Mouse (Mus musculus) neural tube, embryonic 14.5 days (tissue): ENCODE results near the gene Apol7e. TPM values are rescaled to one million over a fixed set of nuclear protein-coding genes. Genes with fewer than 3 reads are reported as not detected.
"Not testable (repeated sequence)": the region's sequence is repeated elsewhere in the genome, so short reads cannot be mapped to it uniquely, and the experiment has no call there.

Source experiments
- ATAC-seq: fragments of 200-750 bp; cut with Nextera tagmentation; 2 replicates; pipeline ENCODE4 v1.8.0; 2017; ENCODE audit warnings: low read depth, mild to moderate bottlenecking, moderate TSS enrichment, moderate library complexity
- H3K27ac ChIP-seq: fragments of 300-500 bp; sonication (generic); 2 replicates; pipeline ENCODE4 v1.5.1; 2014; ENCODE audit warnings: low read depth, mild to moderate bottlenecking, control low read depth, low read length, moderate library complexity, mixed read lengths
- H3K27me3 ChIP-seq: fragments of 300-500 bp; sonication (generic); 2 replicates; pipeline ENCODE4 v1.6.1; 2014; ENCODE audit warnings: low read length; ENCODE audit not compliant: control insufficient read depth, insufficient read depth
- H3K36me3 ChIP-seq: fragments of 300-500 bp; sonication (generic); 2 replicates; pipeline ENCODE4 v1.6.1; 2014; ENCODE audit warnings: low read length, mixed read lengths; ENCODE audit not compliant: control insufficient read depth, insufficient read depth
- H3K4me1 ChIP-seq: fragments of 300-500 bp; sonication (generic); 2 replicates; pipeline ENCODE4 v1.6.1; 2014; ENCODE audit warnings: low read length; ENCODE audit not compliant: control insufficient read depth, insufficient read depth
- H3K4me2 ChIP-seq: fragments of 300-500 bp; sonication (generic); 2 replicates; pipeline ENCODE4 v1.6.1; 2014; ENCODE audit warnings: mild to moderate bottlenecking, low read depth, low read length, control low read depth
- H3K4me3 ChIP-seq: fragments of 300-500 bp; sonication (generic); 2 replicates; pipeline ENCODE4 v1.5.1; 2014; ENCODE audit warnings: low read depth, low read length, control low read depth, mixed read lengths
- H3K9ac ChIP-seq: fragments of 300-500 bp; sonication (generic); replicated peaks from 2 replicates; pipeline ENCODE4 v1.6.1; 2014; ENCODE audit warnings: low read depth, mild to moderate bottlenecking, control low read depth, low read length, mixed read lengths
- H3K9me3 ChIP-seq: fragments of 300-500 bp; sonication (generic); 2 replicates; pipeline ENCODE4 v1.6.1; 2016; ENCODE audit warnings: low read length; ENCODE audit not compliant: control insufficient read depth
- WGBS: fragments of 180-500 bp; shearing (Covaris S2); extraction: QIAGEN DNeasy Blood & Tissue Kit; methylation state at CpG from one replicate; pipeline ENCODE4 v1.1.7; 2014; 5-methylcytosine and 5-hydroxymethylcytosine counted together
- polyA plus RNA-seq: library from polyadenylated mRNA; unstranded; fragments of >200 nt; fragmentation: Nextera tagmentation; extraction: Ambion mirVana; gene quantifications from 2 replicates; pipeline ENCODE4 v1.2.1, GENCODE M21; 2014

Apol7e gene
- not detected in 2 replicates for polyA plus RNA-seq

- not testable (repeated sequence) for H3K9ac ChIP-seq, H3K36me3 ChIP-seq, H3K27me3 ChIP-seq, H3K4me2 ChIP-seq, H3K27ac ChIP-seq, H3K4me3 ChIP-seq, H3K4me1 ChIP-seq, ATAC-seq, H3K9me3 ChIP-seq
- 83% methylated on average over 4 of the region's 4 CpGs for WGBS
Observed at GRCm38 (mm10) chr15:77698656-77699055, at the start of gene Apol7e. Gene Apol7e (plus strand): TSS chr15:77698857.

GRCm38 (mm10) chr15:77651143-77651542 lies 47.5 kb upstream of the Apol7e start:
- H3K9ac ChIP-seq, H3K4me2 ChIP-seq, H3K27me3 ChIP-seq, H3K9me3 ChIP-seq, ATAC-seq, H3K27ac ChIP-seq, H3K36me3 ChIP-seq, H3K4me1 ChIP-seq, H3K4me3 ChIP-seq: not testable (repeated sequence)

GRCm38 (mm10) chr15:77659773-77660172 lies 38.9 kb upstream of the Apol7e start:
- not testable (repeated sequence) for H3K4me2 ChIP-seq, H3K36me3 ChIP-seq, H3K4me3 ChIP-seq, H3K9ac ChIP-seq, H3K27ac ChIP-seq, H3K27me3 ChIP-seq, H3K9me3 ChIP-seq, H3K4me1 ChIP-seq, ATAC-seq
- 79% methylated on average over 1 of the region's 1 CpGs for WGBS

- not testable (repeated sequence) for H3K4me3 ChIP-seq, H3K4me1 ChIP-seq, H3K36me3 ChIP-seq, H3K27ac ChIP-seq, H3K4me2 ChIP-seq, H3K9ac ChIP-seq, H3K9me3 ChIP-seq, ATAC-seq, H3K27me3 ChIP-seq
- 25% methylated on average over 2 of the region's 2 CpGs for WGBS
Observed at GRCm38 (mm10) chr15:77661841-77662240, 36.8 kb upstream of the Apol7e start.

GRCm38 (mm10) chr15:77674081-77674480 lies 24.6 kb upstream of the Apol7e start:
- not testable (repeated sequence) for H3K27ac ChIP-seq, H3K4me2 ChIP-seq, H3K4me3 ChIP-seq, H3K4me1 ChIP-seq, H3K9me3 ChIP-seq, H3K9ac ChIP-seq, H3K27me3 ChIP-seq, H3K36me3 ChIP-seq, ATAC-seq
- 71% methylated on average over 1 of the region's 1 CpGs for WGBS

GRCm38 (mm10) chr15:77683944-77684343 lies 14.7 kb upstream of the Apol7e start:
- not testable (repeated sequence) for H3K4me3 ChIP-seq, H3K27ac ChIP-seq, ATAC-seq, H3K27me3 ChIP-seq, H3K36me3 ChIP-seq, H3K9me3 ChIP-seq, H3K9ac ChIP-seq, H3K4me1 ChIP-seq, H3K4me2 ChIP-seq
- WGBS, result 12% methylated on average over 7 of the region's 11 CpGs

- not testable (repeated sequence) for ATAC-seq, H3K9ac ChIP-seq, H3K27ac ChIP-seq, H3K4me1 ChIP-seq, H3K27me3 ChIP-seq, H3K9me3 ChIP-seq, H3K36me3 ChIP-seq
- 7% methylated on average over 19 of the region's 20 CpGs for WGBS
- Histone ChIP-seq H3K4me2 (peak overlapping the region; percentile 39), H3K4me3 (peak overlapping the region; percentile 10; the same call in 1 of the 2 replicates)
Observed at GRCm38 (mm10) chr15:77691532-77692311, 6.9 kb upstream of the Apol7e start.

GRCm38 (mm10) chr15:77694687-77695295 lies 3.9 kb upstream of the Apol7e start:
- H3K27me3 ChIP-seq, H3K4me3 ChIP-seq, H3K9me3 ChIP-seq, H3K27ac ChIP-seq, H3K4me1 ChIP-seq, H3K4me2 ChIP-seq, H3K36me3 ChIP-seq, ATAC-seq, H3K9ac ChIP-seq: not testable (repeated sequence)
- WGBS, result 51% methylated on average over 12 of the region's 15 CpGs

- WGBS, result 92% methylated on average over 3 of the region's 3 CpGs
Observed at GRCm38 (mm10) chr15:77705306-77705705, 6.6 kb downstream of the Apol7e start.

More at GRCm38 (mm10) chr15:77705306-77705705, 6.6 kb downstream of the Apol7e start:
- not testable (repeated sequence) for H3K36me3 ChIP-seq, H3K4me3 ChIP-seq, ATAC-seq, H3K4me2 ChIP-seq, H3K4me1 ChIP-seq, H3K9me3 ChIP-seq, H3K9ac ChIP-seq, H3K27ac ChIP-seq, H3K27me3 ChIP-seq
